Mouse (Mus musculus): Measurements from ENCODE around the gene Fkbp4. TPM values are rescaled to one million over a fixed set of nuclear protein-coding genes. Genes with fewer than 3 reads are reported as not detected.

Gene Fkbp4
- polyA plus RNA-seq, 1 experiment from 2014 or later = 363 TPM

Other genes starting within 250 kb of the Fkbp4 start
- gene Tead4, start 137.9 kb downstream of the Fkbp4 start, polyA plus RNA-seq (2014; fragmentation: Nextera tagmentation; extraction: Ambion mirVana) = 0.19 and 0.55 TPM in 2 replicates
- gene Tulp3, start 82.8 kb downstream of the Fkbp4 start, polyA plus RNA-seq (2014; fragmentation: Nextera tagmentation; extraction: Ambion mirVana) = 11.5 and 13.8 TPM in 2 replicates
- gene Rhno1, start 75.8 kb downstream of the Fkbp4 start, polyA plus RNA-seq (2014; fragmentation: Nextera tagmentation; extraction: Ambion mirVana) = 93.8 and 101 TPM in 2 replicates
- 5.5 and 9.8 TPM in 2 replicates for gene Foxm1, start 75.7 kb downstream of the Fkbp4 start, polyA plus RNA-seq (2014; fragmentation: Nextera tagmentation; extraction: Ambion mirVana)
- gene Tex52, start 63.2 kb downstream of the Fkbp4 start, polyA plus RNA-seq (2014; fragmentation: Nextera tagmentation; extraction: Ambion mirVana) = 0.59 and 1.0 TPM in 2 replicates
- not detected in 2 replicates for gene Gm44596, start 63.2 kb downstream of the Fkbp4 start, polyA plus RNA-seq (2014; fragmentation: Nextera tagmentation; extraction: Ambion mirVana)
- gene Nrip2, start 39.4 kb downstream of the Fkbp4 start, polyA plus RNA-seq (2014; fragmentation: Nextera tagmentation; extraction: Ambion mirVana) = 8.8 and 10.1 TPM in 2 replicates
- gene Itfg2, start 13.7 kb downstream of the Fkbp4 start, polyA plus RNA-seq (2014; fragmentation: Nextera tagmentation; extraction: Ambion mirVana) = 42.1 and 43.3 TPM in 2 replicates
- 0.20 and 0.21 TPM in 2 replicates for gene Pzp, start 88.0 kb upstream of the Fkbp4 start, polyA plus RNA-seq (2014; fragmentation: Nextera tagmentation; extraction: Ambion mirVana)
- gene A2ml1, start 142.9 kb upstream of the Fkbp4 start, polyA plus RNA-seq (2014; fragmentation: Nextera tagmentation; extraction: Ambion mirVana) = 0.43 and 1.00 TPM in 2 replicates
- not detected in 2 replicates for gene Klrb1a, start 184.9 kb upstream of the Fkbp4 start, polyA plus RNA-seq (2014; fragmentation: Nextera tagmentation; extraction: Ambion mirVana)
- gene Clec2h, start 223.7 kb upstream of the Fkbp4 start, polyA plus RNA-seq (2014; fragmentation: Nextera tagmentation; extraction: Ambion mirVana) = not detected in 2 replicates